Mouse (Mus musculus) kidney, postnatal 14 days (tissue): ENCODE data around the gene Plekhh3.

Experiments used
- DNase-seq: peaks from one replicate; pipeline ENCODE4 v3.0.0; 2022; ENCODE audit warnings: mixed read lengths

Plekhh3 gene

GRCm38 (mm10) chr11:101119761-101120544, 51.2 kb downstream of the Plekhh3 start, which contains the start of the genes Retreg3 and Tubg1:
Retreg3 (minus strand) TSS chr11:101119893.
Tubg1 (plus strand) TSS chr11:101119938.
- peak; percentile 100 for DNase-seq

- DNase-seq = peak; percentile 17
Measured at GRCm38 (mm10) chr11:101119131-101119760, 51.9 kb downstream of the Plekhh3 start.

DNA sequence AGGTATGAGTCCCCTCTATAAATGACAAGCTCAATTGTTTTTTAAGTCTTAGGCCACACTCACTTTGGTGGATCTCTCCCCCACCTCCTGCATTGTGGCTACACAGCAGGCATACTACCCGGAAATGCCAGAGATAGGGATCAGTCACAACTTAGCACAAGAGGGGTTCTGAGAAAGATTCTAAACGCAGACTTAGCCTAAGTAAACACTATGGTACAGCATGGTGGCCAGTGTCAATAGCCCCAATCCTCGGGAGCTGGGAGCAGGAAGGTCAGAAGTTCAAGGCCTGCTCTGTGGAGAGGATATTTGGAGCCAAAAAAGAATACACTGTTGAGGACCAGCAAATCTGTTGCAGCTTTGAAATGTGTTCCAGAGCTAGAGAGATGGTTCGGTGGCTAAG, 53.0 kb downstream of the Plekhh3 start:
- DNase-seq = no peak

DNA sequence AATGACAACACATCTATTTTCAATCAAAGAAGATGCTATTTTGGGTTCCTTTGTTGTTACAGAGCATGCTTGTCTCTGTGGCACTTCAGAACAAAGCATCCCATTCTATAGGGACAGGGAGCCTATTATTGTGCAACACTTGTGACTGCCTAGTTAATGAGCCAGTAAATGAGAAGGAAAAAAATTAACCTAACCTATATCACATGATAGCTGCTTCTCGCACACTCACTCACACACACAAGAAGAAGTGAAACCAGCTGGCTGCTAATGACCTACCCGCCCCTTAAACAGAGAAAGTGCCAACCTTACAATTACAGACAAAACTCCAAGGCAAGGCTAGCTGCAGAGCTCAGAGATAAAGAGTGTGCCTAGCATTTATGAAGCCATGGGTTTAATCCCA, 55.6 kb downstream of the Plekhh3 start:
- DNase-seq = no peak
